Mouse (Mus musculus) bone marrow, adult 2 months (tissue): ENCODE results near the gene Tirap.

Experiments
- CTCF ChIP-seq: fragments of 200-500 bp; IDR thresholded peaks from 2 replicates; pipeline ENCODE4 v1.5.1; 2011; ENCODE audit warnings: low read length, control low read depth; ENCODE audit not compliant: control insufficient read depth, insufficient read depth
- POLR2A ChIP-seq: fragments of 200-500 bp; IDR thresholded peaks from 2 replicates; pipeline ENCODE4 v1.6.1; 2011; ENCODE audit warnings: low read depth, mild to moderate bottlenecking, control low read depth, low read length, borderline replicate concordance; ENCODE audit not compliant: control insufficient read depth

GRCm38 (mm10) chr9:35182832-35183231 lies 17.3 kb downstream of the Tirap start:
- TF ChIP-seq POLR2A (no peak), CTCF (no peak)
